Mouse (Mus musculus): ENCODE results near the gene Panx3. TPM values are rescaled to one million over a fixed set of nuclear protein-coding genes. Genes with fewer than 3 reads are reported as not detected.

The Panx3 gene
- polyA plus RNA-seq, 1 experiment from 2014 or later = 0.43 TPM

GRCm38 (mm10) chr9:37626103-37626567 lies 42.9 kb downstream of the Panx3 start:
- no peaks in the 10 kb centered on the region for H3K36me3 ChIP-seq (ENCODE audit: control insufficient read depth, insufficient read depth, low read length)
- ATAC-seq = peak; percentile 62
- H3K4me1 ChIP-seq (ENCODE audit: control insufficient read depth, insufficient read depth, low read length) = peaks cover 21% of the 10 kb centered on the region
- H3K9ac ChIP-seq (ENCODE audit: low read depth, low read length) = peak overlapping the region; percentile 35; the same call in 1 of the 2 replicates
- H3K4me3 ChIP-seq (ENCODE audit: low read depth, low read length) = no peak overlapping the region; the same call in 1 of the 2 replicates
- H3K9me3 ChIP-seq (replicated peaks; ENCODE audit: control insufficient read depth, low read length, poor library complexity, severe bottlenecking) = no peaks in the 10 kb centered on the region
- H3K27me3 ChIP-seq (ENCODE audit: control insufficient read depth, insufficient read depth, low read depth, low read length) = no peaks in the 10 kb centered on the region
- 7% methylated on average over 3 of the region's 3 CpGs for WGBS
- H3K4me2 ChIP-seq (ENCODE audit: low read length) = peak overlapping the region; percentile 46
- peak overlapping the region; percentile 93 for H3K27ac ChIP-seq (ENCODE audit: low read length)

GRCm38 (mm10) chr9:37625641-37626040 lies 43.4 kb downstream of the Panx3 start:
- peak overlapping the region; percentile 93 for H3K27ac ChIP-seq (ENCODE audit: low read length)
- H3K9ac ChIP-seq (ENCODE audit: low read depth, low read length) = peak overlapping the region; percentile 35
- peak; percentile 91 for ATAC-seq
- H3K9me3 ChIP-seq (replicated peaks; ENCODE audit: control insufficient read depth, low read length, poor library complexity, severe bottlenecking) = no peaks in the 10 kb centered on the region
- H3K4me1 ChIP-seq (ENCODE audit: control insufficient read depth, insufficient read depth, low read length) = peaks cover 21% of the 10 kb centered on the region
- WGBS = 6% methylated on average over 7 of the region's 7 CpGs
- no peak overlapping the region for H3K4me3 ChIP-seq (ENCODE audit: low read depth, low read length)
- H3K4me2 ChIP-seq (ENCODE audit: low read length) = peak overlapping the region; percentile 46
- H3K36me3 ChIP-seq (ENCODE audit: control insufficient read depth, insufficient read depth, low read length) = no peaks in the 10 kb centered on the region
- no peaks in the 10 kb centered on the region for H3K27me3 ChIP-seq (ENCODE audit: control insufficient read depth, insufficient read depth, low read depth, low read length)

GRCm38 (mm10) chr9:37625129-37625528 lies 43.9 kb downstream of the Panx3 start:
- WGBS = 17% methylated on average over 3 of the region's 3 CpGs
- peak overlapping the region; percentile 1; the same call in 1 of the 2 replicates for H3K9ac ChIP-seq (ENCODE audit: low read depth, low read length)

GRCm38 (mm10) chr9:37624502-37624901 lies 44.5 kb downstream of the Panx3 start:
- Histone ChIP-seq H3K27me3 (ENCODE audit: control insufficient read depth, insufficient read depth, low read depth, low read length) (no peaks in the 10 kb centered on the region), H3K4me1 (ENCODE audit: control insufficient read depth, insufficient read depth, low read length) (peaks cover 21% of the 10 kb centered on the region), H3K4me3 (ENCODE audit: low read depth, low read length) (no peak overlapping the region), H3K9me3 (replicated peaks; ENCODE audit: control insufficient read depth, low read length, poor library complexity, severe bottlenecking) (no peaks in the 10 kb centered on the region), H3K27ac (ENCODE audit: low read length) (peak overlapping the region; percentile 93; the same call in 1 of the 2 replicates), H3K4me2 (ENCODE audit: low read length) (no peak overlapping the region), H3K36me3 (ENCODE audit: control insufficient read depth, insufficient read depth, low read length) (no peaks in the 10 kb centered on the region), H3K9ac (ENCODE audit: low read depth, low read length) (no peak overlapping the region)
- ATAC-seq = no peak
- WGBS = 89% methylated on average over 1 of the region's 1 CpGs

More at GRCm38 (mm10) chr9:37625129-37625528, 43.9 kb downstream of the Panx3 start:
- Histone ChIP-seq H3K4me2 (ENCODE audit: low read length) (peak overlapping the region; percentile 46), H3K9me3 (replicated peaks; ENCODE audit: control insufficient read depth, low read length, poor library complexity, severe bottlenecking) (no peaks in the 10 kb centered on the region), H3K27me3 (ENCODE audit: control insufficient read depth, insufficient read depth, low read depth, low read length) (no peaks in the 10 kb centered on the region), H3K4me1 (ENCODE audit: control insufficient read depth, insufficient read depth, low read length) (peaks cover 21% of the 10 kb centered on the region), H3K4me3 (ENCODE audit: low read depth, low read length) (no peak overlapping the region), H3K36me3 (ENCODE audit: control insufficient read depth, insufficient read depth, low read length) (no peaks in the 10 kb centered on the region), H3K27ac (ENCODE audit: low read length) (peak overlapping the region; percentile 93)
- peak; percentile 83 for ATAC-seq

- 81% methylated on average over 3 of the region's 3 CpGs for WGBS
- Histone ChIP-seq H3K9me3 (replicated peaks; ENCODE audit: control insufficient read depth, low read length, poor library complexity, severe bottlenecking) (no peaks in the 10 kb centered on the region), H3K36me3 (ENCODE audit: control insufficient read depth, insufficient read depth, low read length) (no peaks in the 10 kb centered on the region), H3K27me3 (ENCODE audit: control insufficient read depth, insufficient read depth, low read depth, low read length) (no peaks in the 10 kb centered on the region), H3K9ac (ENCODE audit: low read depth, low read length) (no peak overlapping the region), H3K4me1 (ENCODE audit: control insufficient read depth, insufficient read depth, low read length) (peaks cover 21% of the 10 kb centered on the region), H3K4me3 (ENCODE audit: low read depth, low read length) (no peak overlapping the region), H3K4me2 (ENCODE audit: low read length) (no peak overlapping the region), H3K27ac (ENCODE audit: low read length) (peak overlapping the region; percentile 28)
- ATAC-seq = no peak
Measured at GRCm38 (mm10) chr9:37623981-37624380, 45.1 kb downstream of the Panx3 start.

- Histone ChIP-seq H3K4me2 (ENCODE audit: low read length) (no peak overlapping the region), H3K27ac (ENCODE audit: low read length) (no peak overlapping the region), H3K36me3 (ENCODE audit: control insufficient read depth, insufficient read depth, low read length) (no peaks in the 10 kb centered on the region), H3K9ac (ENCODE audit: low read depth, low read length) (no peak overlapping the region), H3K4me1 (ENCODE audit: control insufficient read depth, insufficient read depth, low read length) (peaks cover 16% of the 10 kb centered on the region), H3K4me3 (ENCODE audit: low read depth, low read length) (no peak overlapping the region), H3K9me3 (replicated peaks; ENCODE audit: control insufficient read depth, low read length, poor library complexity, severe bottlenecking) (no peaks in the 10 kb centered on the region), H3K27me3 (ENCODE audit: control insufficient read depth, insufficient read depth, low read depth, low read length) (no peaks in the 10 kb centered on the region; the same call in 1 of the 2 replicates)
- ATAC-seq = no peak
- 88% methylated on average over 6 of the region's 6 CpGs for WGBS
Measured at GRCm38 (mm10) chr9:37621290-37621689, 47.7 kb downstream of the Panx3 start.

GRCm38 (mm10) chr9:37616770-37617169 lies 52.3 kb downstream of the Panx3 start:
- Histone ChIP-seq H3K9ac (ENCODE audit: low read depth, low read length) (no peak overlapping the region), H3K4me1 (ENCODE audit: control insufficient read depth, insufficient read depth, low read length) (peaks cover 5% of the 10 kb centered on the region), H3K36me3 (ENCODE audit: control insufficient read depth, insufficient read depth, low read length) (no peaks in the 10 kb centered on the region), H3K9me3 (replicated peaks; ENCODE audit: control insufficient read depth, low read length, poor library complexity, severe bottlenecking) (no peaks in the 10 kb centered on the region), H3K27me3 (ENCODE audit: control insufficient read depth, insufficient read depth, low read depth, low read length) (no peaks in the 10 kb centered on the region; the same call in 1 of the 2 replicates), H3K27ac (ENCODE audit: low read length) (no peak overlapping the region), H3K4me3 (ENCODE audit: low read depth, low read length) (no peak overlapping the region), H3K4me2 (ENCODE audit: low read length) (no peak overlapping the region)
- 48% methylated on average over 2 of the region's 2 CpGs for WGBS
- ATAC-seq = no peak

GRCm38 (mm10) chr9:37615220-37615619 lies 53.8 kb downstream of the Panx3 start:
- H3K27me3 ChIP-seq (ENCODE audit: control insufficient read depth, insufficient read depth, low read depth, low read length) = no peaks in the 10 kb centered on the region; the same call in 1 of the 2 replicates
- H3K9me3 ChIP-seq (replicated peaks; ENCODE audit: control insufficient read depth, low read length, poor library complexity, severe bottlenecking) = no peaks in the 10 kb centered on the region
- WGBS = 63% methylated on average over 5 of the region's 5 CpGs
- no peak for ATAC-seq
- H3K27ac ChIP-seq (ENCODE audit: low read length) = no peak overlapping the region
- H3K36me3 ChIP-seq (ENCODE audit: control insufficient read depth, insufficient read depth, low read length) = no peaks in the 10 kb centered on the region
- H3K9ac ChIP-seq (ENCODE audit: low read depth, low read length) = no peak overlapping the region
- H3K4me2 ChIP-seq (ENCODE audit: low read length) = no peak overlapping the region
- H3K4me1 ChIP-seq (ENCODE audit: control insufficient read depth, insufficient read depth, low read length) = peaks cover 5% of the 10 kb centered on the region
- H3K4me3 ChIP-seq (ENCODE audit: low read depth, low read length) = no peak overlapping the region

- Histone ChIP-seq H3K27me3 (ENCODE audit: control insufficient read depth, insufficient read depth, low read depth, low read length) (no peaks in the 10 kb centered on the region; the same call in 1 of the 2 replicates), H3K36me3 (ENCODE audit: control insufficient read depth, insufficient read depth, low read length) (no peaks in the 10 kb centered on the region), H3K4me3 (ENCODE audit: low read depth, low read length) (no peak overlapping the region; the same call in 1 of the 2 replicates), H3K4me1 (ENCODE audit: control insufficient read depth, insufficient read depth, low read length) (peaks cover 5% of the 10 kb centered on the region), H3K27ac (ENCODE audit: low read length) (no peak overlapping the region), H3K9me3 (replicated peaks; ENCODE audit: control insufficient read depth, low read length, poor library complexity, severe bottlenecking) (no peaks in the 10 kb centered on the region), H3K9ac (ENCODE audit: low read depth, low read length) (no peak overlapping the region), H3K4me2 (ENCODE audit: low read length) (peak overlapping the region; percentile 84)
- ATAC-seq = peak; percentile 22
Measured at GRCm38 (mm10) chr9:37614316-37614715, 54.7 kb downstream of the Panx3 start.
